Mouse (Mus musculus) heart, postnatal 10 days (tissue): ENCODE data around the gene Cela3a. TPM values are rescaled to one million over a fixed set of nuclear protein-coding genes. Genes with fewer than 3 reads are reported as not detected.
"Not testable (repeated sequence)": the region's sequence is repeated elsewhere in the genome, so short reads cannot be mapped to it uniquely, and the experiment has no call there.

Source experiments
- DNase-seq, 2 experiments: peaks; one replicate each; pipeline ENCODE4 v3.0.0; 2021
- intact Hi-C: fragments of 180-260 bp; cut with DNase I; formaldehyde crosslinking; loops from one replicate; pipeline ENCODE4 v1.15.1; 2025
- total RNA-seq, 2 experiments: library from RNA; stranded (reverse); gene quantifications; 2 replicates each; pipeline ENCODE4 v1.2.3; 2021

The Cela3a gene
- not detected for total RNA-seq

DNA sequence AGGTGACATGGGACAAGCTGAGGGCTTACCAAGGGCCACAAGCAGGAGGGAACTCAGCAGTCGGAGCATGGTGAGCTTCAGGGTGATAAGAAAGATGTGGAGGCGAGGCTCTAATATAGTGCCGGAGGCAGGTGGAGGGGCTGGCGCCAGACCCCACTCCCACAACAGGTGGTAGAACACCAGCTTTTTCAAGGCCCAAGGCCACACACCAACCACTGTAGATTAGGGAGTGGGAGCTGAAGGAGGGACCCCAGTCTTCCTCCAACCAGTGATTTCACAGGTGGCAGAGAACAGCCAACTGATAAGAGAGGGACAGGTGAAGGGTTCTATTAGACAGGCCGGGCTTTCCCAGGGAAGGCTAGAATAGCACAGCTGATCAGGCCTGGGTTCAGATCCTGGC is at the start of gene Cela3a:
Gene Cela3a, minus strand, starts transcription at position 101 of the 400 bp plus-strand sequence.
- DNase-seq = no peak
- intact Hi-C loops = loop anchor here (10.0 kb wide), 2 partner anchors 235 to 335 kb away; no protein-coding TSS in a partner anchor

DNA sequence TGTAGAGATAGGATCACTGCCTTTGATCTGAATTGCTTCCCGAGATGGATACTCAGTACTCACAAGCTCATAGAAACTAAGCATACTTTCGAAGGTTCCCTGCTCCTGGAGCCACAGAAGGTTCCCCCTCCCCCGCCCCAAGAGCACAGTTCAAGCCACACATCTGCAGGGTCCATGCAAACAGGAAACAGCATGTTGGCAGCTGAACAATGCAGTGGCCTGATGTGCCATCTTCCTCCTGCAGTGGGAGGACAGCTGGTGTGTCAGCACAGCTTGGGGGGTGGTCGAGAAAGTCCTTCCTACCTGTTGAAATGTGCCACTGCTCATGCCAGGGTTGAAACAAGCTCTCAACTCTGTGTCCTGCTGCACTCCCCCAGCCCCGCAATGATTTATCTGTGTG is 49.3 kb upstream of the Cela3a start:
- DNase-seq = no peak
- intact Hi-C loops = loop anchor here (5.0 kb wide), 1 partner anchor 118 kb away; no protein-coding TSS in a partner anchor

DNA sequence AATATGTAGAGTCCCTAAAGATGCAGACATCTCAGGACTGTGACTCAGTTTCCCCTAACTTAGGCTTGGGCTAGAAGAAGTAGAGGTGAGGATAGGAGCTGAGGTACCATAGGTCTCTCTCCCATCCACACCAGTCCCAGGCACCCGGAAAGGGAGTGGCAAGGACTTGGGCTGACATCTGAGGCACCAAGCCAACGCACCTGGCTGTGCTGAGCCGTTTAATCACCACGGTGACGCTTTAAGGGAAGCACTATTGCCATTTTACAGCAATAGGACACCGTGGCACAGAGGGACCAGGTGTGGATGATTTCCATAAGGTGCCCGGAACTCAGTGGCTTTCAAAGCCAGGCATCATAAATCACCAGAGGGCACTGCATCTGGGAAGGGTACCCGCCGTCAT is 48.7 kb upstream of the Cela3a start:
- intact Hi-C loops = loop anchor here (5.0 kb wide), 1 partner anchor 119 kb away; no protein-coding TSS in a partner anchor
- no peak for DNase-seq

DNA sequence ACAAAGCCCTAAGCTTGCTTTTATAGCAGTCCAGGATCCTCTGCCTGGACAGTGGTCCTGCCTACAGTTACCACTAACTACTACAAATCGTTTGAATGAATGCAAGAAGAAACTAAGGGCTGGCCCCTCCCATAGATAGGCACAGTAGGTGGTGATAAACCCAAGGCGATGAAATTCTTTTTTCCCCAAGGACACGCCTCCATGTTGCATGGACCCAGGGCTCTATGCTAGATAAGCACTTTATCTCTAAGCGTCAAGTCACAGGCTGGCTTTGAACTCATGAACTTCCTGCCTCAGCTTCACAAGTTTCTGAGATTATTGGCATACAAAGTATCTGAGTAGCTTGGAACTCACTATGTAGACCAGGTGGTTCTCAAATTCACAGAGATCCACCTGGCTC is 47.7 kb upstream of the Cela3a start:
- no peak for DNase-seq
- intact Hi-C loops = loop anchor here (5.0 kb wide), 1 partner anchor 120 kb away; no protein-coding TSS in a partner anchor

DNA sequence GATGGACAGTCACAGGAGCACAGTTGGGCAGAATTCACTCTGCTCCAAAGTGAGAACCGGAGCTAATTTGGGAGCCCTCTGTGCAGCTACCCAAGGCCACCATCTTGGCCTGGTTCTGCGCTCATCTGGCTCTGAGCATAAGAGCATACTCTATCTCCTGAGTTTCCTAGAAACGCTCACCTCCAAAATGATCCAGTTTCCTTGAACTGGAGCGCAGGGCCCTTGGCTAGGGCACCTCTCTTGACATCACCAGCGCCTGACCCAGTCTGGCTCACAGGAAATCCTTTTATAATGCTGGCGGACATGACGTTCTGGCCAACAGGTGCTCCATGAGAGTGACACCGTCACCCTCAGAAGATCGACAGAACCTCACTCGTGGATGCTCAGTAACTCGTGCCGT is 47.0 kb upstream of the Cela3a start:
- no peak for DNase-seq
- intact Hi-C loops = loop anchor here (5.0 kb wide), 1 partner anchor 121 kb away; no protein-coding TSS in a partner anchor

DNA sequence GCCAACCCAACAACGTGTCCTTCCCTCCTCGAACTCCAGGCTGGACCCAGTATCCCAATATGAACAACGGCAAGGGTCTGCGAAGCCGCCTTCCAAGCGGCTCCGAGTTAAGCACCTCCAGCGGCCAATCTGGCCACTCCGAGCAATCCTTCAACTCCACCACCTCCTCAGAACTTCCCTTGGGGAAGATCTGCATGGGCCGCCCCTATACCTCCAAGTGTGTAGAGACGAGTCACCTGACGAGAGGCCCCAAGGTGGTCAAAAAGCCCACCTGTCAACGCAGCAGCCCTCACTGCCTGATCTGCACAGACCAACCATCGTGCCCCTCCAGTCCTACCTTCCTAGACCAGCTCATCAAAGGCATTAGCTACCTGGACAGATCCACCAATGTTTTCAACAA is 45.0 kb upstream of the Cela3a start:
- intact Hi-C loops = no loop called here
- no peak for DNase-seq

DNA sequence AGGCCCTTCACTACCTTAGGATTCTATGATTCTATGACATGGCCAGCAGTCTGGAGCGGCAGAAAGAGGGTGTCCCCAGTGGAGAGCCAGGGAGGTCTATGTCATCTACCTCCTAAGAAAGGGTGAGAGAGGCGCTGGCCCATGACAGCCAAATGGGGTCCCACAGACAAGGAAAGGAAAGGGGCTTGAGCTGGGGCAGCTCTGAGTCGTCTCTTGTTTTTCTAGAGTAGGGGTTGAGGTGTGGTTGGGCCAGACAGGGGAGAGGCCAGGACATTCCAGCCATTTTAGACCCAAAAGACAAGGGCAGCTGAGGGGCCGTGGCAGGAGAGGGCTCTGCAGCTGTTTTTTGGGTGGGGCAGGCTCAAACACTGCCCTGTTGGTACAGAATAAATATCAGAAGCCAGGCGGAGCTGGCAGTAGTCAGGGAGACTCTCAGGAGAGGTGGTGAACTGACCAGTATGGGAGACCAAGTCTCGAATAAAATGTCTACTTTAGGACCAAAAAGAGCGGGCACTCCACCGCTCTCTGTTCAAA is 43.7 kb upstream of the Cela3a start, which contains the start of gene 1700013G24Rik:
Gene 1700013G24Rik, plus strand, starts transcription at position 51 of the 534 bp plus-strand sequence.
- intact Hi-C loops = no loop called here
- no peak for DNase-seq

DNA sequence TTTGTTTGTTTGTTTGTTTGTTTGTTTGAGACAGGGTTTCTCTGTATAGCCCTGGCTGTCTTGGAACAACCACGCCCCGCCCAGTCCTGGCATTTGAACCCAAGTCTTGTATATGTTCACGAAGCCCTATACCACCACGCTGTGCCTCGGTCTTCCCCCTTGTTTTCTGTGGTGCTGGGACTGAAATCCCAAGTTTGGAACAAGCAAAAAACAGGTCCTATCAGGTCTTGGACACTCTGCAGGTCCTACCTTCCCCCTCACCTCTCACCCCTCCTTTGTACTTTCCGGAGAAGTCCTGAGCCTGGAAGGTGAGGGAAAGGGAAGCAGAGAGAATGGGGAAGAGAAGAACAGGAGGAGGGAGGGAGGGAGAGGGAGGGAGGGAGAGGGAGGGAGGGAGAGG is 42.6 kb upstream of the Cela3a start:
- intact Hi-C loops = no loop called here
- no peak for DNase-seq

DNA sequence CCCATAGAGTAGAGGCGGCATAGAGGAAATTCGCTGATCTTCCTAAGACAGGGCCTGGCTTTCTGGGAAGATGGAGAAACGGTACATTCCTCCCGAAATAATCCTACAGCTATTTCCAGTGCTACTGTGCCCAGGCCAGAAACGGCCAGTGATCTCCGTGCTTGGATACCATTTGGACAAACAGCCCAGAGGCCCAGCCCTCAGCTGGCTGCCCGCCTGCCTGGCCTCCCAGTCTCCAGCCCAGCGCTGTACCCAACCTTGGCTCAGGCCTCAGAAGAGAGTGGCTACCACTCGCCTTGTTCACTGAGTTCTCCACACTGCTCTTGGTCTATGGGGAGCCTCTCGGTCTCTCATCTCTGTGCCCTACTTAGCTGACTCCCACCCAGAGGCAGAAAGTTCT is 40.1 kb upstream of the Cela3a start:
- DNase-seq = peak; percentile 63 to 73
- intact Hi-C loops = loop anchor here (5.0 kb wide), 2 partner anchors 38 to 53 kb away; no protein-coding TSS in a partner anchor

DNA sequence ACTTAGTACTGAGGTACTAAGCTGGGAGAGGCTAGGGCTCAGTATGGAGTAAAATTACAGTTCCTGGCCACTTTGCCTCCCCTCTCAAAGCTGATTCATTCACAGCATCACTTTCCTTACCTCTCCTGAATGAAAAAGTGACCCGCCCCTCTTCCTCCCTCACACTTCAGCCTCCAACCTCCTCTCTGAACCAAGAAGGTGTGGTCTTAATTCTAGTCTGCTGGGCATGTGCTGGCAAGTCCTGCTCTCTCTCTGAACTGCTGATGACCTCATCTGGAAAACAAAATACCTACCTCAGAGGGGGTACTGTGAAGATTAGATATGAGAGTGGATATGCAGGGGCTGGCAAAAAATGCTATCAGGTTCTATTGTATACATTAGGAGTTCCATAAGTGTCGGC is 39.5 kb upstream of the Cela3a start:
- DNase-seq = peak in 1 of 2 experiments; percentile 11
- intact Hi-C loops = loop anchor here (5.0 kb wide), 2 partner anchors 38 to 53 kb away; no protein-coding TSS in a partner anchor

DNA sequence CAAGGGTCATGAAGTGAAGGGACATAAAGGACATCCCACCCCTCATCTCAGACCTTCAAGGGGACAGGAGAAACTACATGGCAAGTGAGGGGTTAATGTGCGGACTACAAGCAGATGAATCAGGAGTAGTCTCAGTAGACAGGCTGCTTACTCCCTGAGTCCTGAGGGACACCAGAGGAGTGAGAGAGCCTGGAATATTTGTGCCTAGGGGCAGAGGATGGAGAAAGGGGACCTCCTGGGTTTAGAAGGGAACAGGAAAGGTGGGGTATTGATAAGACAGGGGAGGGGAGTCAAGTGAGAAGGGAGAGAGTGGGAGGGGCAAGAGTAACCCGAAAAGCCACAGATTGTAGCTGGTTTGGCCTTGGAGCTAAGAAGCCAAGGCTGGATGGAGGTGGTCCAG is 39.0 kb upstream of the Cela3a start:
- intact Hi-C loops = loop anchor here (5.0 kb wide), 2 partner anchors 39 to 54 kb away; no protein-coding TSS in a partner anchor
- no peak for DNase-seq

DNA sequence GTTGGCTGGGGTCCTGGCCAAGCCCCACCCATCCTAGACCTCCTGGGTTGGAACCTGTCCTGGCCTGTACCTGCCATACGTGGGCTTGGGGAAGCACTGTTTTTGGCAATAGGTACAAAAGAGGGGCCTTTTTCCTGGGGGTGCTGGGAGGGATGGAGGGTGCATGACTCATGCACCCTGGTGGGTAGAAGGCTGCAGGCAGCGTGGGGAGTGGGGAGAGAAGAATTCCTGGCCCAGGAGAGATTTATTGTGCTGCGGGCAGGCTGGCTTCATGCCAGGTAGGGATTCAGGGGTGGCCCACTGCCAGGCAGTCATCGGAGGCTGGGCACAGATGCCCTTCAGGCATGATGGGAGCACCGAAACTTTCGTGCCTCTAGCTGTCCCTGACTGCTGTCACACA is 38.6 kb upstream of the Cela3a start:
- peak; percentile 74 to 76 for DNase-seq
- intact Hi-C loops = loop anchor here (5.0 kb wide), 2 partner anchors 39 to 54 kb away; no protein-coding TSS in a partner anchor

DNA sequence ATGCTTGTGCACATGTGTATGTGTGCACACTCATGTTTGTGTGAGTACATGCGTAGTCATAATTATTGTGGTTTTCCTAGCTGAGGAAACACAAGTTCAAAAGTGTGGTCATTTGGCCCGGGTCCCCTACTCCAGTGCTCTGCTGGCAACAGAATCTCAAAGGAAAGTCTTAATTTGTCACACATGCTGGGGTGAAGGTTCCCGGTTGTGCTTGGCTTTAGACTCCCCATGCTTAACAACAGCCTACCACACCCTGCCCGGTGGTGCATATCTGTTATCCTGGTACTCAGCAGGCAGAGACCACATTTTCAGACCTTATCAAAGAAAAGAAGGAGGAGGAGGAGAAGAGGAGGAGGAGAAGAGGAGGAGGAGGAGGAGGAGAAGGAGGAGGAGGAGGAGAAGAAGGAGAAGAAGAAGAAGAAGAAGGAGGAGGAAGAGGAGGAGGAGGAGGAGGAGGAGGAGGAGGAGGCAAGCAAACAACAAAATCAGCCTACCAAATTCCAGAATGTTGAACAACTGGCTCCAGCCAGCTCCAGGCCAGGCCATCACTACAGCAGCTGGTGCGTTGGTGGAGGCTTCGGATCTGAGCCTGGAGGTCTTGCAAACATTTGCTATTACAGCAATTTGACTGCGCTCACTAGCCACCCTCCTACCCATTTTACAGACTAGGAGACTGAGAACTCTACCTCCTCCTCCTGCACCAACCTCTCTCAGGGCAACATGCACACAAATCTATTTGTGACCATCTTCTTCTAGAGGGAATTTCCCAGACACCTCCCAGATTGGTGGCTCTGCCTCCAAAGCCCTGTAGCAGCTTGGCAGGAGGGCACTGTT is 38.0 kb upstream of the Cela3a start:
- peak; percentile 58 to 63 for DNase-seq
- intact Hi-C loops = loop anchor here (5.0 kb wide), 2 partner anchors 40 to 55 kb away; no protein-coding TSS in a partner anchor

DNA sequence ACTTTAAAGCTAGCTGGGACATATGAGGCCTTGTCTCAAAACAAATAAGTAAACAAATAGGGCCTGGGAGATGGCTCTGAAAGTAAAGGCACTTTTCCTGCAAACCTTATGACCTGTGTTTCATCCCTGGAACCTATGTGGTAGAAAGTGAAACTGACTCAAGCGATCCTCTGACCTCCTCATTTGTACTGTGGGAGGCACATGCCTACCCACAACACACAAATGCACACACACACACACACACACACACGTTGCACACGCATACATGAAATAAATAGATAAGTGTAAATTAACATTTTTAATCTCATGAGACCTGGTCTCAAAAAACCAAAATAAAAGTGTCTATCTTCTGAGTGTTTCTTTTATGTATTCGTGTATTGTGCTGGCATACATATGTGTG is 36.3 kb upstream of the Cela3a start:
- DNase-seq = no peak
- intact Hi-C loops = loop anchor here (2.0 to 5.0 kb wide), 3 partner anchors 25 to 56 kb away; no protein-coding TSS in a partner anchor

DNA sequence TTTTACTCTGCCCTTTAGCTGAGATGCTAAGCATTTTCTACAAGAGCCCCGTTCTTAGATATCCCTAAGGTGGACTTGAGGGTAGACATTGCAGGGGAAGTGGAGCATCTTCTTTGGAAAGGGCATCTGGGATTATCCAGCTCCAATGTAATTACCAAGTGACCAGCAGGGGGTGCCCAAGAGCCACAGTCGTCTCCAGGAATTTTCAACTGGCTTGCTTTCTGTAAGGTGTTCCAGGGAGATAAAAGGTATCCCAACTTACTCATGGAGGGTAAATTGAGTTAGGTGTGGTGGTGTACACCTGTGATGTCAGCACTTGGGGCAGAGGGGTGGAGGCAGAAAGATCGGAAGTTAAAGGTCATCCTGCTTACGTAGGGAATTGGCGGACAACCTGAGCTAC is 34.0 kb upstream of the Cela3a start:
- intact Hi-C loops = loop anchor here (1.0 to 5.0 kb wide), 4 partner anchors 27 to 192 kb away; no protein-coding TSS in a partner anchor
- peak; percentile 82 to 91 for DNase-seq

DNA sequence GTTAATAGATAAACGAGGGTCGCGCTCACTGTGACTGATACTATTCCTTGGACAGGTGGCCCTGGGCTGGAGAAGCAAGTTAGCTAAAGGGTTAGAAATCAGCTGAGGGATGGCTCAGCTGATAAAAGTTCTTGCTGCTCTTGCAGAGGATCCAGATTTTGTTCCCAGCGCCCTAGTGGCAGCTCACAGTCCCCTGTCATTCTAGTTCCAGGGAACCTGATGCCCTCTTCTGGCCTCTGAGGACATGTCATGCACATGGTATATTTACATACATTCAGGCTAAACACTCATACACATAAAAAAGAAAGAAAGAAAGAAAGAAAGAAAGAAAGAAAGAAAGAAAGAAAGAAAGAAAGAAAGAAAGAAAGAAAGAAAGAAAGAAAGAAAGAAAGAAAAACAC is 31.7 kb upstream of the Cela3a start:
- DNase-seq = no peak
- intact Hi-C loops = loop anchor here (5.0 kb wide), 1 partner anchor 136 kb away; no protein-coding TSS in a partner anchor

DNA sequence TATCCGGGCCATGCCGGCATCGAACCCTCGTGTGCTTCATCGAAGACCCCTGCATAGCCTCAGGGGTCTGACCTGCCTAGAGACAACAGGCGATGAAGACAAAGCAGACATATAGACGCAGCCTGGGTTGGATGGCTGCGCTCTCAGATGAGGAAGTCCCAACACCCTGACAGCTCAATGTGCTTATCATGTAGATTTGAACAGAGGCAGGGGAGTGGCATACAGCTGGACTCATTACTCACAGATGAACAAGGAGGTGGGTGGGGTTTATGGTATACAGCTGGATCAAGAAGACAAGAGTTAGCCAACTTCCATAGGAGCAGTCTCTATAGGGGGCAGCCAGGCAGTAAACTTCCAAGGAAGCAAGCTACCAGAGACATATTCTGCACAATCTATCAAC is 29.3 kb upstream of the Cela3a start:
- intact Hi-C loops = no loop called here
- DNase-seq = no peak

DNA sequence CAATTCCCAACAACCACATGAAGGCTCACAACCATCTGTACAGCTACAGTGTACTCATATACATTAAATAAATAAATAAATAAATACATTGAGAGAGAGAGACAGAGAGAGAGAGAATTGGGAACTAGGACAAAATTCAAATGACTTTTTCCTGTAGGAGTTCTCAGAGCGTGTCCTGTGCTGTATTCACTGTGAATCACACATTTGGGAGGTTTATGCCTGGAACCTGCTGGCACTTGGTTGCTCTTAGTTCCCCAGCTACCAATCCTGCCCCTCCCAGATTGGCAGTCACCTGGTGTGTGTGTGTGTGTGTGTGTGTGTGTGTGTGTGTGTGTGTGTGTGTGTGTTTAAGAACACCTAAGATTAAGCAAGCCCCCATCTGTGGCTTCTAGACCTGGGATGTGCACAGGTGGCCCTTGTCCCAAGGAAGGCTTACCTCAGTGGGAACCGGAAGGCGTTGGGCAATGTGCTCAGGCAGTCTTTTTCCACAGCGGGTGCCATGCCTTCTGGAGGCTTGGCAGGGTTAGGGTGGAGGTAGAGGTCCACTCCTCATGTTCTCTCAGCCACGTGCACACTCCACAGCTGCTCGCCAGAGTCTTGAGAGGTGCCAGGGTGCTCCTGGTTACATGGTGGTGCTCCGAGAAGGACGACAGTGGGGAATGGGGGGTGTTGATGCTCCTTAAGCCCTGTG is 27.5 kb upstream of the Cela3a start:
- intact Hi-C loops = loop anchor here (1.0 kb wide), 1 partner anchor 20 kb away; no protein-coding TSS in a partner anchor
- no peak for DNase-seq

DNA sequence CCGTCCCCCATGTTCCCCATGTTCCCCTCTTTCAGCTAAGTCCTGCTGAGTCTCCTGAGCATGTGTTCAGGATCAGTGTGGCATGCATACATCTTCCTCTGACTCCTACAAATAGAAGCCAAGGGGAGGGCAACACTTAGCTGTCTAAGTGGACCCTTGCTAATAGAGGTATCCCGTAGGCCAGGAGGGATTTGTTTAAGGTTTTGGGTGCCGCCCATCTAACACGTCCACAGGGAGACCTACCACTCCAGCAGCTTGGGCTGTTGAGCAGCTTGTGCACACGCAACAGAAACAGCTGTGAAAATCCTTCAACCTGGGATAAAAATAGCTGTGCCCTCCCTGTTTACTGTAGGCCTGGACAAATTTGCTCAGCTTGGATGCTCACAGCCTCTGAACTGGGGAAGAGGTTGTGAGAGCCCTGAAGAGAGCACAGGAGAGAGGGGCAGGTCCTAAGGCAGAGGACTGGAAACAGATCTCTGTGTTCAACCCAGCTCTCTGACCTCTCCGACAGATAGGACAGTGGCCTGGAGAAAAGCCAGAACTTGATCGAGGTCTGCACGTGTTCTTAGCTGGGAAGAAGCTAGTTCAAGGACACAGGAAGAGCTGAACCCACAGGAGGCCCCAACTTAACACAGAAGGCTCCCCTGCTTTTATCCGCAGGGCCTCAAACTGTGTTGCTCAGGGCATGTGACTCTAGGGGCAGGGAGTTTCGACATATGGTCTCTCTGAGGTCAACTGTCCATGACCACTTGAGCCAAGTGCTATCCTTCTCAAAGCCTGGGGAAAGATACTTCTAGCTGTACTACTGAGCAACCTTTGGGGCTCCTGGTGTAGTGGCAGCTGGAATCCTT is 23.3 kb upstream of the Cela3a start:
- not testable (repeated sequence) for DNase-seq
- intact Hi-C loops = loop anchor here (1.0 kb wide), 1 partner anchor 21 kb away; no protein-coding TSS in a partner anchor

DNA sequence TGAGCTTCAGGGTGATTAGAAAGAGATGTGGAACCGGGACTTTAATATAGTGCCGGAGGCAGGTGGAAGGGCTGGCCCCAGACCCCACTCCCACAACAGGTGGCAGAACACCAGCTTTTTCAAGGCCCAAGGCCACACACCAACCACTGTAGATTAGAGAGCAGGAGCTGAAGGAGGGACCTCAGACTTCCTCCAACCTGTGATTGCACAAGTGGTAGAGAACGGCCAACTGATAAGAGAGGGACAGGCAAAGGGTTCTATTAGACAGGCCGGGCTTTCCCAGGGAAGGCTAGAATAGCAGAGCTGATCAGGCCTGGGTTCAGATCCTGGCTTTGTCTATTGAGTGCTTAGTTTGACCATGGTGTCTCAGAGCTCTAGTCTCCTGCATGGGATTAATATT is 20.9 kb upstream of the Cela3a start, which contains the start of gene Cela3b:
Gene Cela3b, minus strand, starts transcription at position 39 of the 400 bp plus-strand sequence.
- intact Hi-C loops = no loop called here
- DNase-seq = no peak
